8 mouse cellular contexts compared by ENCODE assay signal in the genomic region with DNA sequence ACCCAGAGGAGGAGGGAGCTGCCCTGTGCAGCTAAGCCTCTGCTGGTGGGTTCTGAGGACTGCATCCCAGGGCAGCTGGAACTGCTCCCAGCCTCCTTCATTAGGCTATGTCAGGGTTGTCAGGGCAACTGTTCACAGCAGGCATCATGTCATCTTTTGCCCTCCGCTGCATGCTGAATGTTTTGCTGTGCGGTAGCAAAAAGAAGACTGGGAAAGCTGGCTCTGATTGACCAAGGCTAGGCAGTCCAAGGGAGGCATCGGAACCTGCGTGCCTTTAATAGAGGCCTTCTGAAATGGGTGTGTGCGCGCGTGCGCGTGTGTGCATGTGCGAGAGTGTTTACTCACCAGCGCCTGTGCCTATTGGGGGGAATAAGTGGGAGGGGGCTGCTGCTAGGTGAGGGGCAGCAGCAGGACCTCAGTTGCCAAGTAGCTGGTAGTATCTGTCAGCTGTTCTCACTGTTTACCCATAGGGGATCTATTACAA. TPM values are rescaled to one million over a fixed set of nuclear protein-coding genes. Genes with fewer than 3 reads are reported as not detected.
DNase-seq lines count a peak whose midpoint lies in the region; ATAC-seq and TF ChIP-seq lines count a peak whose summit lies in the region.

No protein-coding gene starts in this region.

- H3K27ac ChIP-seq in embryonic facial prominence, embryonic 13.5 days = peak overlapping the region; percentile 66
- peak overlapping the region; percentile 66; the same call in 1 of the 2 replicates for H3K27ac ChIP-seq in small intestine, adult 2 months (ENCODE audit: insufficient read depth, low read depth, low read length)

- H3K4me1 ChIP-seq in embryonic facial prominence, embryonic 13.5 days = peaks cover 14% of the 10 kb centered on the region
- H3K4me1 ChIP-seq in small intestine, adult 2 months (ENCODE audit: control insufficient read depth, insufficient read depth, insufficient read length, low read length) = peaks cover 35% of the 10 kb centered on the region

- H3K4me2 ChIP-seq in embryonic facial prominence, embryonic 13.5 days = peak overlapping the region; percentile 62

- intact Hi-C loops in left cerebral cortex, postnatal 4 days (cut with DNase I) = no loop called here

- TF ChIP-seq POLR2A in small intestine, adult 2 months (IDR thresholded peaks at IDR 0.05; ENCODE audit: low read depth, low read length) = no peak; the same call in 1 of the 2 replicates

- peak; percentile 85; the same call in 1 of the 2 replicates for TF ChIP-seq CTCF in small intestine, adult 2 months (IDR thresholded peaks at IDR 0.05; ENCODE audit: extremely low read depth, insufficient read length, insufficient replicate concordance, low read depth, low read length)

- H3K4me3 ChIP-seq in embryonic facial prominence, embryonic 13.5 days = peak overlapping the region; percentile 34
- peak overlapping the region; percentile 41 for H3K4me3 ChIP-seq in small intestine, adult 2 months (ENCODE audit: low read depth, low read length)

- H3K36me3 ChIP-seq in embryonic facial prominence, embryonic 13.5 days = no peaks in the 10 kb centered on the region
- no peaks in the 10 kb centered on the region for H3K36me3 ChIP-seq in small intestine, adult 2 months (ENCODE audit: control insufficient read depth, insufficient read depth, low read length)

- no peaks in the 10 kb centered on the region for H3K9me3 ChIP-seq in embryonic facial prominence, embryonic 13.5 days

- peak overlapping the region; percentile 21; the same call in 1 of the 2 replicates for H3K9ac ChIP-seq in embryonic facial prominence, embryonic 13.5 days

- peak; percentile 13 for DNase-seq in CD4-positive, CD25-positive, alpha-beta regulatory T cell, adult 2 months (ENCODE audit: low read depth, low spot score)
- DNase-seq in heart, adult 8-10 months (ENCODE audit: low spot score) = peak; percentile 34
- peak; percentile 83 to 85 for DNase-seq in kidney, adult 8-10 months
- DNase-seq in left cerebral cortex, postnatal 4 days = peak; percentile 92

- WGBS in embryonic facial prominence, embryonic 13.5 days = 36% methylated on average over 11 of the region's 11 CpGs
- WGBS in small intestine, adult 2 months = 40% methylated on average over 11 of the region's 11 CpGs

- no peaks in the 10 kb centered on the region for H3K27me3 ChIP-seq in embryonic facial prominence, embryonic 13.5 days
- no peaks in the 10 kb centered on the region for H3K27me3 ChIP-seq in small intestine, adult 2 months (ENCODE audit: control insufficient read depth, insufficient read depth, low read length)

- no peak for ATAC-seq in CD4-positive, CD25-positive, alpha-beta regulatory T cell, adult 4 months
- ATAC-seq in embryonic facial prominence, embryonic 13.5 days (ENCODE audit: insufficient number of reproducible peaks, insufficient read depth, low FRiP score, low TSS enrichment, low read depth) = peak; percentile 86
- ATAC-seq in megakaryocyte-erythroid progenitor cell, adult 5-6 weeks (replicated peaks; ENCODE audit: low FRiP score, low TSS enrichment, poor library complexity, severe bottlenecking) = peak; percentile 95

RNA-seq across cellular contexts. Expression of a gene that starts 22.4 kb away (rescaled TPM):
- 1 to 10 TPM; 5.0 to 5.9 TPM for polyA plus RNA-seq in CD4-positive, CD25-positive, alpha-beta regulatory T cell, adult 4 months (2017; shearing (Covaris generic))
- polyA plus RNA-seq in embryonic facial prominence, embryonic 13.5 days (2015; fragmentation: Nextera tagmentation; extraction: Ambion mirVana) = 12.6 and 13.7 TPM in 2 replicates
- total RNA-seq in heart, adult 8-10 months (2022) = 10 to 100 TPM; 13.7 to 20.4 (median 15.3) TPM
- total RNA-seq in left cerebral cortex, postnatal 4 days (2021) = 10 to 100 TPM; 12.6 to 19.4 TPM
- 39.3 and 41.9 TPM in 2 replicates for total RNA-seq in megakaryocyte-erythroid progenitor cell, adult 5-6 weeks (2014; fragmentation: Nextera tagmentation)
- total RNA-seq in megakaryocyte-erythroid progenitor cell, adult 5-6 weeks (2017) = 58.8 and 64.9 TPM in 2 replicates
- polyA plus RNA-seq in small intestine, adult 2 months (2012; rRNA removed) = 25.4 and 40.8 TPM in 2 replicates

Comparison
In these comparisons a context has a peak if more than half of its experiments do, and no peak if none do; other contexts are left out.
1. DNase-seq: peak in every context shown above with its lines; median percentile 92 in left cerebral cortex, postnatal 4 days; 84 in kidney, adult 8-10 months; 34 in heart, adult 8-10 months; 13 in CD4-positive, CD25-positive, alpha-beta regulatory T cell, adult 2 months.